Mouse (Mus musculus) G1E (cell line): ENCODE measurements around the gene Lmna.

Experiments
- CTCF ChIP-seq: IDR thresholded peaks from 2 replicates; pipeline ENCODE4 v1.5.1; 2012; ENCODE audit warnings: low read depth, low read length, inconsistent platforms, mixed read lengths
- GATA1 ChIP-seq: IDR thresholded peaks from 2 replicates; pipeline ENCODE4 v1.6.1; 2012; ENCODE audit warnings: borderline replicate concordance, low read length, inconsistent platforms, mixed read lengths
- POLR2AphosphoS5 ChIP-seq: IDR thresholded peaks from 2 replicates; pipeline ENCODE4 v1.6.1; 2012; ENCODE audit warnings: low read depth, low read length, inconsistent platforms; ENCODE audit not compliant: insufficient replicate concordance

DNA sequence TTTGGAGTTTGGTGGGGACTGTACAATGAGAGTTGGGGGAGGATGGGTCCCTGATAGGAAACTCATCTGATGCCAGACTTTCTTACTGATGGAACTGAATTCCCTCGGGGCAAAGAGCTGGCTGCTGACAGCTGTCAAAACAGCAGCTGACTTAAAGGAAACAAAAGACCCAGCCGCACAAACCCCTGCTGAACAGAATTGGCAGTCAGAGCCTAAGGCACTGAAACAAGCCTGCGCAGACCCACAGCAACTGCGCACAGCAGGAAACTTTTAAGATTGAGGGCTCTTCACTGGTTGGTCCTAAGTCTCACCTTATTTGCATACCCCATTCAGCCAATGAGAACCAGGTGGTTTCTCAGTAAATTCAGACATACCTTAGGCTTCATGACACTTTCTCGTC, 36.7 kb downstream of the Lmna start:
- TF ChIP-seq CTCF: no peak
- no peak for TF ChIP-seq GATA1
- TF ChIP-seq POLR2AphosphoS5: no peak
